Mouse (Mus musculus): ENCODE measurements around the gene Olfr893. TPM values are rescaled to one million over a fixed set of nuclear protein-coding genes. Genes with fewer than 3 reads are reported as not detected.
"Not testable (repeated sequence)": the region's sequence is repeated elsewhere in the genome, so short reads cannot be mapped to it uniquely, and the experiment has no call there.

Gene Olfr893
- total RNA-seq (2017) = not detected in 3 replicates

- ATAC-seq (replicated peaks; ENCODE audit: insufficient number of reproducible peaks, low FRiP score, low TSS enrichment, poor library complexity, severe bottlenecking) = no peak
These were observed at the start of gene Olfr893 for GRCm38 (mm10) chr9:38208065-38208464. Olfr893 (plus strand) TSS chr9:38208365.

DNA sequence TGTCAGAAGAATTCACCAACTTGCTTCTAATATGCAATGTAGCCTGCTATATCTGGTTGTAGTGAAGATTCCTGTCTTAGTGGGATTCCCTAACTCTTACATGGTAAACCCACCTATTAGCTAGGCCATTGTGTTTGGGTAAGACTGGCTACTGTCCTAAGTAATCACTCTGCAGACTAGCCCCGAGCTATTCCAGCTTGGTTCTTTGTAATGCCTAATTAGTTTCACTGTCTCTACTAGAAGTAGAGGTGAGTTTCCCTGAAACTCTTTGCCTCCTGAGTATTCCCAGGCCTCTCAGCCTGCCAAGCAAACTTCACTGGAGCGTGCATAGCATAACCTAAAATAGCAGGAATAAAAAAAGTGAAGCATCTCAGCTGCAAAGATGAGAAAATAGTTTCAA, 39.8 kb upstream of the Olfr893 start:
- not testable (repeated sequence) for ATAC-seq (replicated peaks; ENCODE audit: insufficient number of reproducible peaks, low FRiP score, low TSS enrichment, poor library complexity, severe bottlenecking)

DNA sequence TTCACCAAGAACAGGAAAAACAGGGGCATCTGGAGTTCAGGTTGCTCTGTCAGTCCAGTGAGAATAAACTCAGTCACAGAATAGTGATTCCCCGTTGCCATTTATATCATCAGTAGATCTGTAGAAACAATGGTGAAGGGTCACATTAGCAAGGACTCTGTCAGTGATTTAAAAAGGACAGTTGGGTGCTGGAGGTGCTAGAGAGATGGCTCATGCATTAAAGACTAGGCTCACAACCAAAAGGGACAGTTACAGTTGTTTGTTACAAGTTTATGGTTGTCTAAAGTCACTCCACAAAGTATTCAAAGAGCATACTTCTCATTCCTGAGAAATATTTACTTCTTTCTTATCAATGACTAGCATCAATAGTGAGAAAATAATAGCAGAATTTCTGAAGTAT, 27.4 kb upstream of the Olfr893 start, which contains the start of gene Olfr891:
Olfr891 (minus strand) TSS at position 101 of the 400 bp plus-strand sequence.
- no peak for ATAC-seq (replicated peaks; ENCODE audit: insufficient number of reproducible peaks, low FRiP score, low TSS enrichment, poor library complexity, severe bottlenecking)

DNA sequence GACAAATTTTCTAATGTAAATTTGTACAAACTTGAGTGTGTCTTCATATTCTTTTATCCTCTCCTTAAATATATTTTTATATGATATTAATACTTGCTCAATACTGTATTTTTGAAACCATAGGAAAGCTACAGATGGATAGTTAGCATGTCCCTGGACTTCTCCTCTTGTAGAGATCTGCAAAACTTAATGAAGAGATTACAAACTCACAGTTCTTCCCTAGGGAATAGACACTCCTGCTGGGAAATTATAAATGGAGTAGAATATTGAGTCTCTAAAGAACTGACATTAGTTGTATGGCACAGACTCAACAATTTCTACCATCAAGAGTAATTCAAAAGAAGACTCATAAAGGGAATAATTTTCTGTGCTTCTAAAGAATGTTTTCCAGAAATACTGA, 9.6 kb downstream of the Olfr893 start, which contains the start of gene Olfr894:
Olfr894 (plus strand) TSS at position 301 of the 400 bp plus-strand sequence.
- ATAC-seq (replicated peaks; ENCODE audit: insufficient number of reproducible peaks, low FRiP score, low TSS enrichment, poor library complexity, severe bottlenecking) = no peak

DNA sequence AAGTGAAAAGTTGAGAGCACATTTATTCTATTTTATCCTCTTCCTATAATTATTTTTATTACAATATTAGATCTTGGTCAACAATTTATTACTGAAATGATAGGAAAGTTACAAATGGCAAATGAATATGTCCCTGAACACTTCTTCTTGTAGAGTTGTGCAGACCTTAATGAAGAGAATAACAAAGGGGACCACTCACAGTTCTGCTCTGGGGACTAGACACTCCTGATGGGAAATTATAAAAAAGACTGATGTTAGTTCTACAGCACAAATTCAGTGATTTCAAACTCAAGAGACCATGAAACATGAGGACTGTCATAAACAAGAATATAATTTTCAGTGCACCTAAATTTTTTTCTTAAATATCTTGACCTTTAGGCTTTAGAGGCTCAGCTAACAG, 44.3 kb downstream of the Olfr893 start, which contains the start of gene Olfr143:
Olfr143 (plus strand) TSS at position 301 of the 400 bp plus-strand sequence.
- no peak for ATAC-seq (replicated peaks; ENCODE audit: insufficient number of reproducible peaks, low FRiP score, low TSS enrichment, poor library complexity, severe bottlenecking)

Other genes with a start within 250 kb of the Olfr893 start
- gene Olfr881, start 216.5 kb upstream of the Olfr893 start, total RNA-seq (2017) = 0.38 TPM in 1 of 3 replicates, not detected in the others
- gene Olfr883, start 182.6 kb upstream of the Olfr893 start, total RNA-seq (2017) = not detected in 3 replicates
- gene Olfr884, start 161.8 kb upstream of the Olfr893 start, total RNA-seq (2017) = not detected in 3 replicates
- gene Olfr885, start 147.0 kb upstream of the Olfr893 start, total RNA-seq (2017) = not detected in 3 replicates
- not detected in 3 replicates for gene Olfr887, start 124.3 kb upstream of the Olfr893 start, total RNA-seq (2017)
- not detected in 3 replicates for gene Olfr888, start 100.2 kb upstream of the Olfr893 start, total RNA-seq (2017)
- gene Olfr889, start 93.2 kb upstream of the Olfr893 start, total RNA-seq (2017) = not detected in 3 replicates
- gene Olfr890, start 65.8 kb upstream of the Olfr893 start, total RNA-seq (2017) = not detected in 3 replicates
- gene Olfr891, start 27.5 kb upstream of the Olfr893 start, total RNA-seq (2017) = not detected in 3 replicates
- not detected in 3 replicates for gene Olfr894, start 9.7 kb downstream of the Olfr893 start, total RNA-seq (2017)
- not detected in 3 replicates for gene Olfr143, start 44.4 kb downstream of the Olfr893 start, total RNA-seq (2017)
- not detected in 3 replicates for gene Olfr895, start 59.5 kb downstream of the Olfr893 start, total RNA-seq (2017)
- not detected in 3 replicates for gene Olfr896-ps1, start 82.7 kb downstream of the Olfr893 start, total RNA-seq (2017)
- gene Olfr25, start 120.7 kb downstream of the Olfr893 start, total RNA-seq (2017) = 0.32 TPM in 1 of 3 replicates, not detected in the others
- not detected in 3 replicates for gene Olfr898, start 140.0 kb downstream of the Olfr893 start, total RNA-seq (2017)
- not detected in 3 replicates for gene Olfr250, start 158.5 kb downstream of the Olfr893 start, total RNA-seq (2017)
- gene Olfr251, start 168.7 kb downstream of the Olfr893 start, total RNA-seq (2017) = not detected in 3 replicates
- not detected in 3 replicates for gene Olfr147, start 193.3 kb downstream of the Olfr893 start, total RNA-seq (2017)
- not detected in 3 replicates for gene Olfr901, start 221.1 kb downstream of the Olfr893 start, total RNA-seq (2017)
- not detected in 3 replicates for gene Olfr902, start 239.3 kb downstream of the Olfr893 start, total RNA-seq (2017)